Mouse (Mus musculus) skeletal muscle tissue, adult 2 months (tissue): Measurements from ENCODE around the gene Nf1.
"Not testable (repeated sequence)": the region's sequence is repeated elsewhere in the genome, so short reads cannot be mapped to it uniquely, and the experiment has no call there.

Experiments
- DNase-seq: peaks from one replicate; pipeline ENCODE4 v3.0.0-alpha.2; 2012; ENCODE audit warnings: low read depth, low spot score

The Nf1 gene

DNA sequence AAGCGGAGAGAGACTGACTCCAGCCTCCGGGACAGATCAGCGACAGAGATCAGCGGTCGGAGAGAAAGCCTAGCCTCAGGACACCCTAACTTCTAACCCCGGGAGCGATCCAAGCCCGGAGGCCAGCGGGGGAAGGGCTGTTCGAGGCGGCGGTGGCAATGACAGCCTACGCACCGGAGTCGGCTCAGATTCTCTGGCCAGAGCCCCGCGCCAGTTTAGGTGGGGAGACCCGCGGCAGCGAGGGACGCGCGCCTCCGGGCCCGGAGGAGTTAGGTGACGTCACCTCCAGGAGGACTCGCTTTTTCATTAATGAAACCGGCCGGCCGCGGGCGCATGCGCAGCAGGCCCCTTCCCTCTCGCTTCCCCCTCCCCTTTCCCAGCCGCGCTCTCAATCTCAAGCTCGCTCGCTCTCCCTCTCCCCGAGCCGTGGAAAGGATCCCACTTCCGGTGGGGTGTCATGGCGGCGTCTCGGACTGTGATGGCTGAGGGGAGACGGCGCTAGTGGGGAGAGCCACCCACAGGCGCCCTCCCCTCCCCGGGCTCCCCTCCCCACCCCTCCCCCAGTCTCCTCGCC lies at the start of gene Nf1:
Gene Nf1 (plus strand): TSS at position 460 of the 574 bp plus-strand sequence.
- DNase-seq = peak; percentile 95

GRCm38 (mm10) chr11:79290473-79290872 lies 49.0 kb upstream of the Nf1 start:
- peak; percentile 39 for DNase-seq

GRCm38 (mm10) chr11:79291651-79292050 lies 47.8 kb upstream of the Nf1 start:
- no peak for DNase-seq

DNA sequence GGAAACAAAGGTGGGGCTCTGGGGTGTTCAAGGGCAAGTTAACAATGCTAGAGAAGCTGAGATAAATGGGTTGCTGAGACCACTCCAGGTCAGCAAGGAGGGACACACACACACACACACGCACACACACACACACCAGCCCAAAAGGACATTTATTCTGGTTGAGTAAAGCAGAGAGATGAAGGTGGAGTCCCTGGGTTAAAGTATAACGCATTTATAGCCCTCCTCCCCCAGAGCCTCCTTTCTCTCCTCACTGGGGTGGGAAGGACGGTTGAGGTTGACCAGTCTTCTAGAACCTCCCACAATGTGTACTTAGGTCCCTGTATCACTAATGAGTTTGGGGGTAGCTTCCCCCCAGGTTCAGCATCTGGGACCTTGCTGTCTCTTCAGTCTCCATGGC lies 47.4 kb upstream of the Nf1 start:
- no peak for DNase-seq

DNA sequence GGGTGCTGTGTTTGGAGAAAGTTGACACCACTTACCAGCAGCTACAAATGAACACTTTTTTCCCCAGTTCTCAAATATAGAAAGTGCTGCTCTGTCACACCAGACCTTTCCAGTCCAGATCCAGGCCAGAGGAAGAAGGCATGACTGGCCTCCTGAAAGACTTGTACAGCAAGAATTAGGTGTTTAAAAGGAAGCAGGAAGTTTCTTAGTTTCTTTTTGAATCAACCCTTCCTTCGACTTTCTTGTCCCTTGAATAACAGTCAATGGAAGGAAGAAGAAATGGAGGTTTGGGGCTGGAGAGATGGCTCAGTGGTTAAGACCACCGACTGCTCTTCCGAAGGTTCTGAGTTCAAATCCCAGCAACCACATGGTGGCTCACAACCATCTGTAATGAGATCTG lies 46.5 kb upstream of the Nf1 start:
- DNase-seq = no peak

GRCm38 (mm10) chr11:79293971-79294370 lies 45.5 kb upstream of the Nf1 start:
- no peak for DNase-seq

GRCm38 (mm10) chr11:79296167-79296566 lies 43.3 kb upstream of the Nf1 start:
- DNase-seq = peak; percentile 33

GRCm38 (mm10) chr11:79296856-79297491 lies 42.5 kb upstream of the Nf1 start, which contains the start of gene Gm9964:
Gm9964 (minus strand) TSS chr11:79296906.
- no peak for DNase-seq

DNA sequence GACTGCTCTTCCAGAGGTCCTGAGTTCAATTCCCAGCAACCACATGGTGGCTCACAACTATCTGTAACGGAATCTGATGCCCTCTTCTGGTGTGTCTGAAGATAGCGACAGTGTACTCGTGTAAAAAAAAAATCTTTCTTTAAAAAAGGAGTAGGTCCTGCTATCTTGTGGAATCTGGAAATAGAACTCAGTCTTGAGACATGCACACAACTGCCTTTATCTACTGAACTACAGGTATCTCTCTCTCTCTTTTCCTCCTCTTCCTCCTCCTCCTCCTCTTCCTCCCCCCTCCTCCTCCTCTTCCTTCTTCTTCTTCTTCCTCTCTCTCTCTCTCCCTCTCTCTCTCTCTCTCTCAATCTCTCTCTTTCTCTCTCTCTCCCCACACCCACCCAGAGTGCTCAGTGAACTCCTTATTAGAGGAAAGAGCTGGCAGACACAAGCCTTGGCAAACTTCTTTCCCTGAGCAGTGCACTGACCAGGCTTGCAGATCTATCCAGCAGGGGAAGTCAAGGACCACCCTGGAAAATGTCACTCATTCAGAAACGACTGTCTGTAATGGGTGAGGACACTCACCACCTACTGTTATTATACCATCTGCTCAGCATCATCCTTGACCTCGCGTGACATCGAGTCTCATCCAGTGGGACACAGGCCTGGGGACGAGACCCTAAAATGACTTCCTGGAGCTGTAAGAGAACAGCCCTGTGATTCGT lies 39.6 kb upstream of the Nf1 start:
- no peak for DNase-seq

- no peak for DNase-seq
These were observed 36.4 kb upstream of the Nf1 start for GRCm38 (mm10) chr11:79303109-79303508.

- not testable (repeated sequence) for DNase-seq
These were observed 35.2 kb upstream of the Nf1 start for GRCm38 (mm10) chr11:79304245-79304644.

DNA sequence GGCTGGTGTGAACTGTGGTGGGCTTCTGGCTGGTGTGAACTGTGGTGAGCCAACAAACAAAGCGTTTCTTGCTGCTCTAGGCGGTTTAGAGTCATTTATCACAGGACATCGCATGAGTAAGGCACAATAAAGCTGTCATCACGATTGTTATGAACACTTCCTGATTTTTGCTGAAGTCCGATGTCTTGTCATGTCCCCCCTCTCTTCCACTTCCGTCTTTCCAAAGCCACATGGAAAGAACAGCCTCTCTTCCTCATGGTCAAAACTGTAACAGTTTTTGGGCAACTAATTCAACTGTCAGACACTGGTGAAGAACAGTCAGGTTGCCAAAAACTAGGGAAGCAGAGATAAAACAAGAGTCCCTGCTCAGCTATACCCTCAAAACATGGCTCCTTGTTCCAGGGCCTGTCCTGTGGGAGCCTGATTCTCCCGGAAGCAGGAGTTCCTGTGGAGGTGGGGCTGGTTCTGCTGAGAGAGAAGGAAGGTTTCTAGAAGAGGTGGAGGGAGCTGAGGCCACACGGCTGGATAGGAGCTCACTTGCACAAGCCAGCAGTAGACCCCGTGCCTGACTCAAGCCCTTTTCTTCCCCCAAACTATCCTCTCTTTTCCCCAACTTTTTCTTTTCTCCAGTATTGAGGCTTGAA lies 33.7 kb upstream of the Nf1 start:
- DNase-seq = peak; percentile 25

- DNase-seq = peak; percentile 25
These were observed 33.0 kb upstream of the Nf1 start for GRCm38 (mm10) chr11:79306510-79306909.

- DNase-seq = no peak
These were observed 32.5 kb upstream of the Nf1 start for GRCm38 (mm10) chr11:79306996-79307395.

- no peak for DNase-seq
These were observed 31.8 kb upstream of the Nf1 start for GRCm38 (mm10) chr11:79307560-79308200.

- no peak for DNase-seq
These were observed 29.0 kb upstream of the Nf1 start for GRCm38 (mm10) chr11:79310467-79310866.

DNA sequence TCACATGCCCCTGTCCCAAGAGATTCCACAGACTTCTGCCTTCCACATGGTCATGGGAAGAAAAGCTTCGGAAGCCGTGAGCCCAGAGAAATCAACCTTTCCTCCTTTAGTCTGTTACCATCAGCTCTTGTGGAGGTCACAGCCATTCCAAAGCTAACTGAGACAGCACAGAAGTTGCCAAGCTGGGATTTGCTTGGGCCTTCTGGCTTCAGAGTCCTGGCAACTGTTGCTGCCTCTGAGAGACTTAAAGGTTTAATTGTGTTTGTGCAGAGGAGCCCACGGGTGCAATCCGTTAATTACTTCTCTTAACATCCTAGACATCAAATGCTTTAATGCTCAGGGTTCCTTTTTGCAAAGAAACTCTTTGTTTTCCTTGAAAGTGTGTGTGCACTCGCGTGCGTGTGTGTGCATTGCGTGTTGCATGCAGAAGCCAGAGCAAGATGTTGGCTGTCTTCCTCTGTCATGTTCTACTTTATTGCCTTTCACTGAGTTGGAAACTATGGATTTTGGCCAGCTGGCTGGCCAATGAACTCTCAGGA lies 22.6 kb upstream of the Nf1 start:
- DNase-seq = no peak

- no peak for DNase-seq
These were observed 19.7 kb upstream of the Nf1 start for GRCm38 (mm10) chr11:79319807-79320206.

GRCm38 (mm10) chr11:79323985-79324685 lies 15.4 kb upstream of the Nf1 start:
- DNase-seq = no peak

- DNase-seq = no peak
These were observed 13.8 kb upstream of the Nf1 start for GRCm38 (mm10) chr11:79325663-79326062.

GRCm38 (mm10) chr11:79327106-79327505 lies 12.4 kb upstream of the Nf1 start:
- no peak for DNase-seq
